Mouse (Mus musculus): ENCODE measurements at regions not wholly inside any gene's neighbourhood (a gene's known extent, or its start where the extent isn't known, plus 50 kb on each side); places are given as distances from the start of the nearest gene placed in this dataset.

GRCm38 (mm10) chr16:12880481-12880880, 229.0 kb upstream of the Ercc4 start:
- TF ChIP-seq CTCF (IDR thresholded peaks at IDR 0.05 in 2 of 3, conservative IDR thresholded peaks at IDR 0.05 in 1 of 3; ENCODE audit: control insufficient read depth in 1 of 3, insufficient read depth in 1 of 3, low read depth in 2 of 3, low read length in 3 of 3, poor library complexity in 1 of 3, severe bottlenecking in 1 of 3) (no peak), POLR2A (IDR thresholded peaks at IDR 0.05; ENCODE audit: control insufficient read depth in 1 of 2, insufficient read depth in 1 of 2, low read depth in 1 of 2, low read length in 2 of 2, poor library complexity in 1 of 2) (no peak), ELF1 (IDR thresholded peaks at IDR 0.05; ENCODE audit: low read depth, low read length) (no peak), EP300 (IDR thresholded peaks at IDR 0.05; ENCODE audit: low read depth in 1 of 2, low read length in 2 of 2) (no peak), SIN3A (IDR thresholded peaks at IDR 0.05; ENCODE audit: low read length) (no peak), MXI1 (IDR thresholded peaks at IDR 0.05; ENCODE audit: low read depth, low read length) (no peak), GABPA (IDR thresholded peaks at IDR 0.05; ENCODE audit: low read depth, low read length) (no peak), CHD2 (IDR thresholded peaks at IDR 0.05; ENCODE audit: low read length) (no peak), MAX (IDR thresholded peaks at IDR 0.05; ENCODE audit: low read length) (no peak), RAD21 (IDR thresholded peaks at IDR 0.05; ENCODE audit: low read depth, low read length) (no peak)
